Mouse (Mus musculus) right cerebral cortex, adult 2 months (tissue): ENCODE measurements at regions not wholly inside any gene's neighbourhood (a gene's known extent, or its start where the extent isn't known, plus 50 kb on each side); places are given as distances from the start of the nearest gene placed in this dataset.
"Not testable (repeated sequence)": the region's sequence is repeated elsewhere in the genome, so short reads cannot be mapped to it uniquely, and the experiment has no call there.

ENCODE experiments used
- DNase-seq, 2 experiments: peaks; one replicate each; pipeline ENCODE4 v3.0.0; 2021 to 2022; ENCODE audit warnings: low spot score in 2 of 2

DNA sequence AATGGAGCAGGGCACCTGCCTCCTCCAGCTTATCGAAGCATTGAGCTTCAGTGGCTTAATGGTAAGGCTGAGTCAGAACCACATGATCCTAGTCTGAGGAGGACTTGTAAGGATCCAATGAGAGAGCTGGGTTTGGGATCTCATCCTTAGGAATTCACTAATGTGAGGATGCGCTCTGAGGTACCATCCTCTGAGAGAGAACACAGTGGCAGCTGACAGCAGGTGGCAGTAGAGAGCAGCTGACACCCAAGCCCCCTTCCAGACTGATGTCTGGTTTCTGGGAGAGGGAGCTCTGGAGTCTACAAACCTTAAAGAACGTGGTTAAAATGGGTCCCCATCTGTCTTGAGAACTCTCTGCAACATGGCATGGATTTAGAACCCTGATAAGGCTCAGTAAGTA is 137.8 kb downstream of the B3glct start:
- DNase-seq: peak; percentile 43 to 55

DNA sequence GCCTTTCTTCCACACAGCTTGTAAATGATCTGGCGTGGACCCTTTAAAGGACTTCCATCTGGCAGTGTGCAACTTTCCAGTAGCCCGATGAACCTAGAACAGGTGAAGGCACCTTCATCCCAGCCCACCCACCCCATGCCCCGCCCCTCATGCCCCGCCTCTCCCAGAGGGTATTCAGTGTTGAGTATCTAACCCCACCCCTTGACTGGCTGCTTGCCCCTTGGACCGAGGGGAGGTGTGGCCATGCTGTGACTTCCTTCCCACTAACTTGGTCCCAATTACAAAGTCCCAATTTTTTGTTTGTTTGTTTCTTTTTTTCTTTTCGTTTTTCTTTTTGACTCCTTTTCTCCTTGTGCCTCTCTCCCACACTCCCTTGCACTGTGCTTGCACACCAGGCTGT is 140.8 kb downstream of the B3glct start:
- no peak for DNase-seq

DNA sequence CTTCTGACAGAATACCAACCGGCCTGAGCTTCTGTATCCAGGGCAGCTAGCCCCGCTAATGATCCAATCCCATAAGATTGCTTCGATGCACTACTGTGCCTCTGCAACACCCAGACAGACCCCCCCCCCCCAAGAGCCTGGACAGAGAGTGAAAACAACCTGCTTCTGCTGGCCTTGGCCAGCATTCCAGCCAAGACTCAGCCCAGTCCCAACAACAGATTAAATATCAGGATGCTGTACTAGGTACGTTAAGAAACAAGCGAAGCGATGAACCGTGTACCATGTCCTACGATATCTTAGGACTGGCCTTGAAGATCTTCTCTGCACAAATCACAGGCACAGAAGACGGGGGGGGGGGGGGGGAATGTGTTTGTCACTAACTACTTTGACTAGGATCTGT is 145.8 kb downstream of the B3glct start:
- no peak for DNase-seq

DNA sequence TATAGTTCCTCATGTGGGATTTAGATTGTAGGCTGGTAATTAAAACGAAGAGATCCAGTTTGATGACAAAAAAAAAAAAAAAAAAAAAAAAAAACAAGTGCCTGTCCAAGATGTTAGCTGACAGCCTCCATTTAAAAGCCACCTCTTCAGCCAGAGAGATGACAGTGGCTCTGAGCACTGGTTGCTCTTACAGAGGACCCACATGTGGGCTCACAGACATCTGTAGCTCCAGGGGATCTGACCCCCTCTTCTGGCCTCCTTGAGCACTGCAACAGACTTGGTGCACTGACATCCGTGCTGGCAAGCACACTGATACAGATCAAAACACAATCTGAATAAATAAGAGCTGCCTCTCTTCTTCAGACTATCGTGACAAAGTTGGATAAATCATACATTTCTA is 149.6 kb downstream of the B3glct start:
- DNase-seq: no peak

DNA sequence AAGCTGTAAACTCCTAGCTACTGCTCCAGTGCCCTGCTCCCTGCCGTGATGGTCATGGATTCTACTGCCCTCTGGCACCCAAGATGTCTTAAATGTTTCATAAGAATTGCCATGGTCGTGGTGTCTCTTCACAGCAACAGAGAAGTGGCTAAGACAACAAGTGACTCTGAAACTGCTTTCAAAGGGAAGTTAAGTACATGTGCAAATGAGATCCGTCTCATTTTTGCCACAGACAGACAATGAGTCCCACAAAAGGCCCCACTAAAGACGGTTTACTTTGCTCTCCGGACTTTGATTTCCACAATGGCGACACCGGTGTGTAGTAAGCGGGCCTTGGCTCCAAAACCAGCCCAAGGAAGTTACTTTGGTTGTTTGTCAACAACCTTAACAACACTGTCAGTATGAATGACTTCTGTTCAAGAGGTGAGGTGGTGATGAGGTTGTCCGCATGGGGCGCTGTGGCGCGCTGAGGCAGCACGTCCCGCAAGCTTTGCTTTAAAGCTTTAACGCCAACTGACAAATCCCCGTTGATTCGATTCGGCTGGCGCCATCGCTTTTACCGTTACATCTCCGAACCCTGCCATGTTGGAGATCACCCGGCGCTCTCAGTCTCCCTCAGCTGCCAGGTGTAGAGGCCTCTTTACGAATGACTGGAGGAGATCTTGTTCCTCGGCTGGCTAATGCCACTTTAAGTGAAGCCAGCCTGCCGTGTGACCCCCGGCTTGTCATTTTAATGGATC is 153.3 kb downstream of the B3glct start:
- DNase-seq: peak; percentile 75 to 79

DNA sequence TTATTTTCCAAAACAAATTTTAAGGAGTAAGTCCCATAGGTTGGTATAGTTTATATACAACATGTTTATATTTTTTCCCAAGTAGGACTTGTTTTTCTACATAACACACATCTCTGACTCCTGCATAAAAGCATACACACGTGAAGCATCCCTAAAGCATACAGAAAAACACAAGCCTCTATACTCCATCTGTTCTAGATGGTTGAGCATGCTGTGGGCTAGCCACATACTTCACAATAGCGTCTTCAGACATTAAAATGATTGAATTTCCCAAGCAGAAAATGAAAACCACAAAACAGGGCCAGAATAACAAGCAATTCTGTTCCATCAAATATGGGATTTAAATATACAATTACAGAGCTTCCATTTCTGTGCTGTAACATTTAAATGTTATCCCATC is 159.3 kb downstream of the B3glct start:
- DNase-seq: no peak

DNA sequence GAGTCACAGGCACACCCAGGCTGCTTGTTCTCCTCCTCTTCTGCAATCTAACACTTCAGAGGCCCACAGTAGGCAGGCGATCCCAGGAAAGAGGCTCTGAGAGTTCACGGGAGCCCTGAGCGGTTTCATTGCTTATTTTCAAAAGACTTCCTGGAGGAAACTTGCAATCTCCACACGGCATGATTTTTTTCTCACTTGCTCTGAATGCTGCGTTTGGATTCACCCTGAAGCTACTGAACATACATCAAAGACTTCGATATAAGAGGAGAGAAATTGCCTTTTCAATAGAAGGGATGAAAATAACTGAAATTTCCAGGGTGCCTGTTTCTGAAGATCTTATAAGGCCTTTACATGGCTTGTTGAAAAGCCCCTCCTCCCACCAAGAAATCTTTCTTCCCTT is 164.5 kb downstream of the B3glct start:
- no peak for DNase-seq

DNA sequence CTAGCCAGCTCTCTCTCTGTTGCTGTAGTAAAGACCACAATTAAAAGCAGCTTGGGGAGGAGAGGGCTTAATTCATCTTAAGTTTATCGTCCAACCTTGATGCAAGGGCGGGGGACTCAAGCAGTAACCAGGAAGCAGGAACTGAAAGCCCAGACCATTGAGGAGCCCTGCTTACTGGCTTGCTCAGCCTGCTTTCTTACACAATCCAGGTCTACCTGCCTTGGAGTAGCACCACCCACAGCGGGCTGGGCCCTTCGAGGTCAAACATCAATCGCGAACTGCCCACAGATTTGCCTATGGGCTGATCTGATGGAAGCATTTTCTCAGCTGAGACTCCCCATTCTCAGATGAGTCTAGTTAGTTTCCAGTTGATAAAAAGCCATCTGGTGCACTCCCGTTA is 165.3 kb downstream of the B3glct start:
- no peak for DNase-seq

DNA sequence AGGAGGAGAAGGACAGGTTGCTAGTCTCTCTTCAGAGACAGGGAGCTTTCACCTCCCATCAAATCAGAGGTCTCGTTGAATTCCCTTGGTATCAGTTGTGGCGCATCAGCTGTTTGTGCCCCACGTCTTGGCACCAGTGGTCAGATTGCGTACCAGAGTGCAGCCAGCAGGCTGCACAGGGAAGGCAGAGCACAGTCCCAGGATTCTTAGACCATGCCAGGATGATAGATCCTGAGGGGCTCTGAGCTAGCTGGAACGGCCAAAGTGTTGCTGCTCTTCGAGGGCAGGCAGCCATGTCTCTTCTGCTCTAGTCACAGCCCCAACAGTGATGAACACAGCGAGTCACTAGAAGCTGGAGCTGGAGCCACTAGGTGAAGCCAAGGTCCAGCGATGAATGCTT is 167.2 kb downstream of the B3glct start:
- DNase-seq: no peak

DNA sequence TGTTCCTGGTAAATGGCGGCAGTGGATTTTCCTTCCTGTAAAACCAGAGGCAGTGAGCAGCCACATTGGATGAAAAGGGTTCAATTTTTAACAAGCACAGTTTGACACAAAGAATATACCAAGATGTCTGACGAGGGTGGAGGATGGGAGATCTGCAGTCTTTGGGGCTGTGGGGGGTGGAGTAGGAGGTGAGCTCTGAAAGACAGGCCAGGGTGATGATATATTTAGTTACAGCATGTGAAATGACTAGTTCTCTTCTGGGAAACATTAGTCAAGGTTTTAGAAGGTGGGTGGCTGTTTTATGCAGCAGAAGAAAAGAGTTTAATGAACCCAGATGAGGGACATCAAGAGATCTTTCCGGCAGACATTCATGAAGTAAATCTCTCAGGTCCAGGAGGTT is 170.0 kb upstream of the Rxfp2 start:
- peak; percentile 26 to 28 for DNase-seq

DNA sequence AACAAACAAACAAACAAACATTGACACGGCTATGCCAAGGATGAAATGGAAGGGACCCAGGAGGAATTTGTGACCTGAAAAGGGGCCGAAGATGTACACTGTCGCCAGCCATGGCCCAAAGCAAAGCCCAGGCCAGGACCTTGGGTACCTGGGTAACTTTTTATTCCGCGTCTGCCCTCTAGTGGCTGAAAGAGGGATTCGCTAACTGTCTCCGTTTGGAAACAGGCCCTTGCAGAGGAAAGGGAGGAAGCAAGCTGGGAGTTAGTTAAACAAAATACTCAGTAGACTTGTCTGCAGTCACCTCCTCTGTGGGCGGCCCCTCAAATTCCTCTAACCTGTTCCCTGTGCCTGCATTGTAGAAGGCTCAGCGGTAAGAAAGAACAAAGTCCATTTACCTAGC is 167.5 kb upstream of the Rxfp2 start:
- DNase-seq: peak; percentile 80 to 87

DNA sequence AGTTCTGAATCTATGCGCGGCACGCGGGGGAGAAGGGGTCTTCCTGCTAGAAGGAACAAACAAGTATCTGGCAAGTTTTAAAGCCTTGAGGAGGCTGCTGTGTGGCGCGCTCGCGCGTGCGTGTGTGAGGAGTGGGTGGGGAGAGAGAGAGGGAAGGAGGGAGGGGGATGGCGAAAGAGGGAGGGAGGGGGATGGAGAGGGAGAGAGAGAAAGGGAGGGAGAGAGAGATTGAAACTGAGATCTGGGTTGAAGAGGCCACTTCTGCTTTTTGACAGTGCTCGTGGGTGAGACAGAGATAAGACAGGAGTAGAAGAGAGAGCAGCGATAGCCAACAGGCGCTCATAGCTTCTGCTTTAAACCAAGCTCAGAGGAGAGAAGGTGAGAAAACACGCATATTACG is 166.0 kb upstream of the Rxfp2 start:
- DNase-seq: no peak

DNA sequence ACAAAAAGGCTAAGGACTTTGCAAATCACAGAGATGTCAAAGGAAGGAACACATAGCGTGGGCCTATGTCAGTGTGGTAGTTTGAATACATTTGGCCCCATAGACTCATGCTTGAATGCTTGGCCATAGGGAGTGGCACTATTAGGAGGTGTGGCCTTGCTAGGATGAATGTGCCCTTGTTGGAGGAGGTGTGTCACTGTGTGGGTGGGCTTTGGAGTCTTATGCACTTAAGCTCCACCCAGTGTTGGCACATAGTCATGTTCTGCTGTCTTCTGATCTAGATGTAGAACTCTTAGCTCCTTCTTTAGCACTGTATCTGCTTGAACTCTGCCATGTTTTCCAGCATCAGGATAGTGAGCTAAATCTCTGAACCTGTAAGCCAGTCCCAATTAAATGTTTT is 162.4 kb upstream of the Rxfp2 start:
- DNase-seq: no peak

DNA sequence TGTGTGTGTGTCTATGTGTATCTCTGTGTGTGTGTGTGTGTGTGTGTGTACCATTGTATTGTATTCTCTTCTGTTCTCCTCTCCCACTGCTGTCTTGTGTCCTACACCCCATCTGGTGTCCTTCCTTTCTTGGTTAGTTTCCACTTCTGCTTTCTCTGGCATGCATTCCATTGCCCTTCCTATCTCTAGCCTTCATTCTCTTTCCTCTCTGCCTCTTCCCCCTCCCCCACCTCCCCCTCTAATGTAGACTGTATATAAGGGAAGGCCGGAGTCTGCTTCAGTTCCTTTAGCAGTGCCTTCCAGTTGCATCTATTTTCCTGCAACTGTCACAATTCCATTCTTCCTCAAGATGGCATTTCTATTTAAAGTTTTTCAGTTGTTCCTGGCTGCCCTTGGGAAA is 161.5 kb upstream of the Rxfp2 start:
- DNase-seq: no peak

DNA sequence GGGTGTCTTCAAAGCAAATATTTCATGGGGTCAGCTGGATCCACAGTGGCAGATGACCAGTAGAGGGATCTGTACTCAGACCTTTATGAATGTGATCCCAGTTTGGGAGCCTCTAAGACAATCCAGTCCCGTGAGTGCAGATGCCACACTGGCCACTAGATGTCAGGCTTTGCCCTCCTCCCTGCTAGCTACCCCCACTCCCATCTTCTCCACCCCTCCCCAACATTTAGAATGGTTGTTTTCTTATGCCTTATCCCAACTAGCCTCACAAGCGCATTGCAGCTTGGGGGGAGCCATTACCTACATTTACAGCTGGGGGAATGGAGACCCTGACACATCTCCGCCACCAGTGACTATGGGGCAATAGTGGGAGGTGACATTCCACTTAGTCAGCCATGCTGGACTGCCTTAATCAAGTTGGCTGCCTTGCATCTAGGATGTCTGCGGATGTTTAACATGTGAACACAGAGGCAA is 156.9 kb upstream of the Rxfp2 start:
- DNase-seq: peak; percentile 65 to 70

DNA sequence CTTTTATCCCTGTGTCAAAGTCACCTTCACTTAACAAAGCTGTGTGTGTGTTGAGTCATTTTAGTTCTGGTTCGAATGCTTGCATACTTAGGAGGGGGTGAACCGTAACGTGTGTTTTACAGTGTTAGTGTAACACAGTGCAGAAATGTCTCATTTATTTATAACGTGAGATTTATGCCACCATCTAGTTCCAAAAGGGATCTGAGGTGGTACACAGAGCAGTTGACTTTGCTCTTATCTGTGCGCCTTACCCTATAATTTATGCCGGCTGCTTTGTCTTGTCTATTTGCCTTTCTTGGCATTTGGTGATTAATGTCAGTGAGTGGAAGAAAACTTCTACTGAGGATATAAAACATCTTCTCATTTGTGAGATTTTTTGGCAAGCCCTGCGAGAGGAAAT is 150.5 kb upstream of the Rxfp2 start:
- no peak for DNase-seq

DNA sequence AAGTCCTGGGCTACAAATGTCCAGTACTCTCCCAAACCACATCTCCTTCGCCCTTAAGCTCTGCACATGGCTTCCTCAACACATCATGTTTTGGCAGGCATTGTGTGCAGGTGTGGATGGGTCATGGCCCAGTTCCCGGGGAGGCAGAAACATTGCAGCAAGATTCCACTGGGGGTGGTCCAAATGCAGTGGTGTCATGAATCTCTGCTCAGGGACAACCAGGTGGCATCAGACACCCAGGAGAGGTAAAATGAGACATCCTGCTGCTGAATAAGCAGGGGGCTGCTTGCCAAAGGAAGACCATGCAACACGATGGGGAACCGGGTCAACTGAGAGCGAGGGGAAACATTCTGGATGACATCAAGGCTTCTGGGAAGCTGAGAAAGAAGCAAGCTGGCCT is 149.0 kb upstream of the Rxfp2 start:
- no peak for DNase-seq

DNA sequence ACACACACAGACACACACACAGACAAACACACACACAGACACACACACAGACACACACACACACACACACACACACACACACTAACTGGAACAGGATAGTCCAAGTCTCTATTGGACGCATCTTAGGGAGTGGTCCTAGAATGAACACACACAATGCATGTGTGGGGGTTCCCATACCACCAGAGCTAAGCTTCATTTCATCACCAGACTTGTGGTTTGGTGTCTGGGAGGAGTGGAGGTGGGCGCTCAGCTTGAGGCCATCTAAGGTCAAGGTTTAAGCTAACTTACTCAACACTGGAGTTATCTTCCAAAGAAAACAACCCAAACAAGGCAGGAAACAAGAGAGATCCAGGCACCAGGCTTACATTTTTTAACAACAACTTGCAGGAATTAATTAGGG is 147.9 kb upstream of the Rxfp2 start:
- no peak for DNase-seq

DNA sequence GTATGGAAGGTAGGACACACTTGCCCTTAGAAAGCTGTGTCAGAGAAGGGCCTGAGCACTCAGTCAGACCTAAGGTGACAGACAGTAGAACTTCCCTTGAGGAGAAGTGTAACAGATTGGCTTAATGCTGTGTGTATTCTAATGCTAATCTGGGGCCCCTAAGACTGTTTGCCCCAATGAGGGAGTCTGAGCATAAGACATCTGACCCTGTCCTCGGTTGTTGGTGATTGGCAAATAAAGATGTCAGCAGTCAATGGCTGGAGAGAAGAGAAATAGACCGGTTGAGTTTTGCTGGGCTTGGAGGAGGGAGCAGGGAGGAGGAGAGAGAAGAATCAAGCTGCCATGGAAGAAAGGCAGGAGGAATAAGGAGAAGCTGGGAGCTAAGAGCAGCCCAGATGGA is 147.0 kb upstream of the Rxfp2 start:
- DNase-seq: no peak

DNA sequence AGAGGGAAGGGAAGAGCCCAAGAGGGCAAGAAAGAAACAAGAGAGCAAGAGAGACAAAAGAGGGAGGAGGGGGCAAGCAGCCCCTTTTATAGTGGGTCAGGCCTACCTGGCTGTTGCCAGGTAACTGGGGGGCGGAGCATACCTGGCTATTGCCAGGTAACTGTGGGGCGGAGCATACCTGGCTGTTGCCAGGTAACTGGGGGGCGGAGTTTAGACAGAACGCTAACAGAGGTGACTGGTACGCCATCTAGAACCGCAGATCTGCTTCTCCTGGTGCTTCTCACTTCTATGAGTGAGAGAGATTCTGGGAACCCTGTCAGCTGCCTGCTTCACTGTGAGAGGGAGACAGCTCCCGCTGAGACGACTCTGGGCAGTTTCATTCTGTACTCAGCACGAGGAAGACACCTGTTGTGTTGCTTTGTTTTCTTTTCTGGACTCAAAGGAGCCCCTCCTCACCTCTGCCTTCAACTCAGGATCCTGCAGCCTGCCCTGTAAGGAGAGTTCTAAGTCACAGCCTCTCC is 144.9 kb upstream of the Rxfp2 start:
- no peak for DNase-seq

DNA sequence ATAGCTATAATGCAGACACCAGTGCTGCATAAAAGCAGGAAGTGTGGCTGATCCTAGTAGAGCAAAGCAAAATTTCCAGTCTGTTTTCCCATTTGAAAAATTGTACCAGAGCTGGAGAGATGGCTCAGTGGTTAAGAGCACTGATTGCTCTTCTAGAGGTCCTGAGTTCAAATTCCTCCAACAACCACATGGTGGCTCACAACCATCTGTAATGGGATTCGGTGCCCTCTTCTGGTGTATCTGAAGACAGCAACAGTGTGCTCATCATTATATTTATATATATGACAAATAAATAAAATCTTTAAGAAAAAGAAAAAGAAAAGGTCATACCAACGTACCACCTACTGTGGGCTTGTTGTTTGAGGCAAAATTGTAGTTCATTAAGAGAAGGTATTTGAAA is 144.1 kb upstream of the Rxfp2 start:
- DNase-seq: no peak

DNA sequence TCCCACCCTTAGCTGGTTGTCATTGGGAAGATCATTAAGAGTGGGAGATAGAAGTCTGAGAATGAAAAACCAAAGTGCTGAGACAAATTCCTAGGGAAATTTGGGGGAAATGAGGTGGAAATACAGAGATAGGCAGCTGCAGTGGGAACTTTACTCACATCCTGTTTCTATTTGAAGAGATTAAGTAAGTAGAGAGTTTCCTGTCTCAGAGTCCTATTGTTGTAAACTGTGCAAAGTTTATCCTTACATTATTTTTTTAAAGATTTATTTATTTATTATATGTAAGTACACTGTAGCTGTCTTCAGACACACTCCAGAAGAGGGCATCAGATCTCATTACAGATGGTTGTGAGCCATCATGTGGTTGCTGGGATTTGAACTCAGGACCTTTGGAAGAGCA is 126.0 kb upstream of the Rxfp2 start:
- DNase-seq: not testable (repeated sequence)

DNA sequence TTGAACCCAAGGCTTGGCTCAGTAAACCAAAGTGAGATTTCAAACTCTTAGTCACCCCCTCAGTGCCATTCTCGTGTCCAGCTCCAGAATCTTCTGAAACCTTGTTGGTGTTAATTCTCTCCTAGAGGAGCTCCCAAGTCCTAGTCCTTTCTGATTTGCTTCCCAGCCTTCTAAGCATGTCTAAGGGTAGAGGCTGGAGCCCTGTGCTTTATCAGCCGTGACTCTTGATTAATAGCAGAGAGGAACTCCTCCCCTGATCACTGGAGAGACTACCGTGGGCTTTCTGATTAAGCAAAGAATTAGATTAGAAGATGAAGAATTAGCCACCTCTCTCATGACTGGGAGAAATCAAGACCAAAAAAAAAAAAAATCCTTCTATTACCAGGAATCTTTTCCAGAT is 111.5 kb upstream of the Rxfp2 start:
- DNase-seq: no peak
